Mouse (Mus musculus) liver, adult 2 months (tissue): ENCODE data around the gene Safb2.

Experiments
- CTCF ChIP-seq: fragments of 200-500 bp; IDR thresholded peaks from 2 replicates; pipeline ENCODE4 v1.5.1; 2011; ENCODE audit warnings: low read depth, low read length, control low read depth
- POLR2A ChIP-seq: fragments of 200-500 bp; IDR thresholded peaks from 2 replicates; pipeline ENCODE4 v1.6.1; 2011; ENCODE audit warnings: low read length, control low read depth; ENCODE audit not compliant: insufficient read depth; ENCODE audit errors: extremely low read depth

GRCm38 (mm10) chr17:56536874-56537273 lies 47.5 kb downstream of the Safb2 start:
- TF ChIP-seq POLR2A (no peak), CTCF (no peak)
